Mouse (Mus musculus): ENCODE results near the gene Ube2q2.
"Not testable (repeated sequence)": the region's sequence is repeated elsewhere in the genome, so short reads cannot be mapped to it uniquely, and the experiment has no call there.

The Ube2q2 gene

GRCm38 (mm10) chr9:55172195-55172685, 23.6 kb downstream of the Ube2q2 start:
- in situ Hi-C loops (cut with MboI) = no loop called here

GRCm38 (mm10) chr9:55174235-55174634, 25.6 kb downstream of the Ube2q2 start:
- in situ Hi-C loops (cut with MboI) = no loop called here

GRCm38 (mm10) chr9:55195876-55196275, 47.2 kb downstream of the Ube2q2 start:
- in situ Hi-C loops (cut with MboI) = no loop called here

- in situ Hi-C loops (cut with MboI) = no loop called here
Observed at GRCm38 (mm10) chr9:55198260-55198659, 49.6 kb downstream of the Ube2q2 start.

GRCm38 (mm10) chr9:55199348-55199747, 50.7 kb downstream of the Ube2q2 start:
- in situ Hi-C loops (cut with MboI) = no loop called here

GRCm38 (mm10) chr9:55208458-55208789, 59.8 kb downstream of the Ube2q2 start:
- in situ Hi-C loops (cut with MboI) = no loop called here

GRCm38 (mm10) chr9:55208790-55209481, 60.3 kb downstream of the Ube2q2 start, which contains the start of gene Fbxo22:
TSS of gene Fbxo22 (plus strand) at chr9:55208925.
- in situ Hi-C loops (cut with MboI) = no loop called here

GRCm38 (mm10) chr9:55211611-55212010, 63.0 kb downstream of the Ube2q2 start:
- in situ Hi-C loops (cut with MboI) = no loop called here

GRCm38 (mm10) chr9:55213396-55213795, 64.7 kb downstream of the Ube2q2 start:
- in situ Hi-C loops (cut with MboI) = no loop called here

- in situ Hi-C loops (cut with MboI) = no loop called here
Observed at GRCm38 (mm10) chr9:55215056-55215455, 66.4 kb downstream of the Ube2q2 start.

GRCm38 (mm10) chr9:55215648-55216047, 67.0 kb downstream of the Ube2q2 start:
- in situ Hi-C loops (cut with MboI) = no loop called here

GRCm38 (mm10) chr9:55216078-55216477, 67.4 kb downstream of the Ube2q2 start:
- in situ Hi-C loops (cut with MboI) = no loop called here

- in situ Hi-C loops (cut with MboI) = no loop called here
Observed at GRCm38 (mm10) chr9:55217381-55217780, 68.7 kb downstream of the Ube2q2 start.

GRCm38 (mm10) chr9:55225165-55225737, 76.6 kb downstream of the Ube2q2 start:
- in situ Hi-C loops (cut with MboI) = no loop called here

- in situ Hi-C loops (cut with MboI) = no loop called here
Observed at GRCm38 (mm10) chr9:55226251-55226650, 77.6 kb downstream of the Ube2q2 start.

- in situ Hi-C loops (cut with MboI) = no loop called here
Observed at GRCm38 (mm10) chr9:55228149-55228548, 79.5 kb downstream of the Ube2q2 start.

GRCm38 (mm10) chr9:55229010-55229409, 80.4 kb downstream of the Ube2q2 start:
- in situ Hi-C loops (cut with MboI) = no loop called here

GRCm38 (mm10) chr9:55231544-55231943, 82.9 kb downstream of the Ube2q2 start:
- in situ Hi-C loops (cut with MboI) = no loop called here

- in situ Hi-C loops (cut with MboI) = no loop called here
Observed at GRCm38 (mm10) chr9:55232110-55232509, 83.5 kb downstream of the Ube2q2 start.

- in situ Hi-C loops (cut with MboI) = no loop called here
Observed at GRCm38 (mm10) chr9:55232586-55232985, 83.9 kb downstream of the Ube2q2 start.

GRCm38 (mm10) chr9:55233076-55233475, 84.4 kb downstream of the Ube2q2 start:
- in situ Hi-C loops (cut with MboI) = not testable (repeated sequence)

- in situ Hi-C loops (cut with MboI) = no loop called here
Observed at GRCm38 (mm10) chr9:55236235-55237165, 87.8 kb downstream of the Ube2q2 start.
